Mouse (Mus musculus) mouse embryonic stem cell (cell line): ENCODE data around the gene Adamts16.

ENCODE experiments used
- in situ Hi-C, 2 experiments: fragments of 300-500 bp; cut with MboI; formaldehyde crosslinking; loops; 1 replicate in 1 of 2; 3 replicates in 1 of 2; pipeline ENCODE4 v1.14.3; 2019 to 2020; ENCODE audit warnings: low sequenced_read_pairs in 2 of 2, low pct_unique_long_range_greater_than_20kb in 1 of 2, mixed read lengths in 1 of 2; ENCODE audit not compliant: unreplicated experiment in 1 of 2

The Adamts16 gene

GRCm38 (mm10) chr13:70732781-70733180 is 108.8 kb downstream of the Adamts16 start:
- in situ Hi-C loops = no loop called here

- in situ Hi-C loops = no loop called here
Measured at GRCm38 (mm10) chr13:70731349-70731748, 110.3 kb downstream of the Adamts16 start.

GRCm38 (mm10) chr13:70729996-70730395 is 111.6 kb downstream of the Adamts16 start:
- in situ Hi-C loops = no loop called here

GRCm38 (mm10) chr13:70726249-70726648 is 115.4 kb downstream of the Adamts16 start:
- in situ Hi-C loops = no loop called here

GRCm38 (mm10) chr13:70724635-70725034 is 117.0 kb downstream of the Adamts16 start:
- in situ Hi-C loops = no loop called here

DNA sequence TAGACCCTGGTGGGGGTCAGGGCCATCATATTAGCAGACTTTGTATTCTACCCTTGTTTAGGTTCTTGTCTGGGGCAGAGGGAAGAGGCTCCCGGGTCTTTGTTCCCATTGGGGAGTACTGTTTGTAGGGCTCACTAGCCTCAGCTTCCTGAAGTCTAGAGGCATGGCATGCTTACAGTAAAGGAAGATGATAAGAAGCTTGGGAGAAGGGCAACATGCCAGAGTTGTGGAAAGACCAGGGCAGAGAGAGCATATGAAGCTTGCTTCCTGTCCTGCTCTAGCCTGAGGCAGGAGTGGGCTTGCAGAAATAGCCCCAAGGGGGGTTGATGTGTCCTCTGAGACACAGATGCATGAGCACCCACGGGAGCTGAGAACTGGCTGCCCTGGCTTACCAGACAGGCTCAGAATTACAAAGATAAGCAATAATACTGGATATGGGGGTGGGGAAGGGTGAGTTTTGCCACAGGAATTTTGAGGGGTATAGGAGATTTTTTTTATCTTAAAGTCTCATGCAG is 117.4 kb downstream of the Adamts16 start:
- in situ Hi-C loops = no loop called here

DNA sequence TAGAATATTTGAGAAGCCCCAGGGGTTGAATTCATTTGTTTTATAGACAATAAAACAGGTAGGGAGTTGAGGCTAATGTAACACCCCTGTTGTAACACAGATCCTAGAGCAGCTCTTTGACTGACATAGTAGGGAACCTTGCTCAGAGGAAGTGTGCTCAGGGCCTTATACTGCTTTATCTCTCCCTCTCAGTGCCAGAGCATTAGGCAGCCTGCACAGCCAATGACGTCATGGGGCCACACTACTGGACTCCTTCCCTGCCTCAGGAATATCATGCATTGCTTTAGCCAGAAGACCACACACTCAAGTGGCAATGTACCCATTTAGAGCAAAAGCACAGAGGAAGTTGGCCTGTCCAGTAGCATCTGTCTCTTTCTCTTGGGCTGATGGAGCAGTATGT is 121.6 kb downstream of the Adamts16 start:
- in situ Hi-C loops = no loop called here

- in situ Hi-C loops = no loop called here
Measured at GRCm38 (mm10) chr13:70718814-70719213, 122.8 kb downstream of the Adamts16 start.

DNA sequence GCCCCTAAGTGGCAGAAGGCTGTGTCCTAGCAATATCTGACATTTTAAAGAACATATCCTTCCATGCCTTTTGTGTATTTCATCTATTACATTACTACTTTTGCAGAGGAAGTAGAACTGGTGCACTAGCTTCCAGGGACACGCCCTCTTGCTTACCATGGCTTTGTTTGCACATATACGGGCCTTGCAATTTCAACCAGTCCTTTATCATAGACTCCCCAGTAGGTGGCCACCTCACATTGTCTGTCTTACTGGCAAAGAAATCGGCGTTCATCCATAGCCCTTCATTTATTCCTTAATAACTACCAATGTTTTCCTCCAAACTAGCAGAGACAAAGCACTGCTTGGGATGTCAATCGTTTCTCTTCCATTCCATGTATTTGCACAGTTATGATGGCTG is 125.6 kb downstream of the Adamts16 start:
- in situ Hi-C loops = no loop called here

- in situ Hi-C loops = no loop called here
Measured at GRCm38 (mm10) chr13:70714081-70714775, 127.4 kb downstream of the Adamts16 start.

DNA sequence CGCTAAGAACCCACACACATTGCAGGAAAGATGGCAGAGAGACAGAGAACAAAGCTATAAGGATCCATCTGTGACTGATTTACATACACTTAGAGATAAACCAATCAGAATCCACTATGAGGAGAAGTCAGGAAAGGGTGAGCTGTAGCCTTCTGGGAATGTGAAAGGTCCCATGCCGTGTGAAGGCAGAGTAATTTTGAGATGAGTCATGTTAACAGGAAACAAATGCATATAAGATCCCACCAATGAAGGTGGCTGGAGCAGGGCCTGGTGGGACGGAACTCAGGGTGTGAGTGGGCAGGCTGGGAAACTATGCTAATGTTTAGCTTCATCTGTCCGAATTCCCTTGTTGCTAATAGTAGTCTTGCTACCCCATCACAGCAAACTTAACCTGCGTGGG is 128.3 kb downstream of the Adamts16 start:
- in situ Hi-C loops = no loop called here

DNA sequence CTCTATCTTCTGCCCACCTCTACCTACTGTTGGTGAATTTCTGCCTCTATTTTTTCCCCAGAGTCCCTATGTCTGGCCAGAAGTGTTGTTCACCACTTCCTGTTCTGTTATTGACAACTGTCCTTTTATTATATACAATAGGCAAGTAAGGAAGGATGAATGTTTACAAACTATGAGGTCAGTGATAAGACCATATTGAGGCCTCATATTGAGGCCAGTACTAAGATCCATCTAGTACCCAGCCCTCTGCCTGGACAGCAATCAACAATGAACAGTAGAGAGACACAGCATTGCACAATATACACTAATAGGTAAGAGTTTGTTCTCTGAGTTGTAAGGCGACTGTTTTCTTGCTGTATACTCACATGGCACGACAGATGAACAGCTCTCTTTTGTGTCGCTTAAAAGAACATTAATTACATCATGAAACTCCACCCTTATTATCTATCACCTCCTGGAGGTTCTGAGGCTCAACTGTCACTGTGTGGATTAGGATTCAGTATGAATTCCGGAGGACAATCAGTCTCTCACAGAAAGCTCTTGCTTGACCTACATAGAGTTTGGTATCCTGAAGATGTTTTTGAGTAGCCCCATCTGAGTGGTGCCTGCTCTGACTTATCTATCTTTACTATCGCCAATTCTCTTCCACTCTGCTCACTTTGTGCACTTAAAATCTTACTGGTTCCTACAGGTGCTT is 134.3 kb downstream of the Adamts16 start:
- in situ Hi-C loops = no loop called here

DNA sequence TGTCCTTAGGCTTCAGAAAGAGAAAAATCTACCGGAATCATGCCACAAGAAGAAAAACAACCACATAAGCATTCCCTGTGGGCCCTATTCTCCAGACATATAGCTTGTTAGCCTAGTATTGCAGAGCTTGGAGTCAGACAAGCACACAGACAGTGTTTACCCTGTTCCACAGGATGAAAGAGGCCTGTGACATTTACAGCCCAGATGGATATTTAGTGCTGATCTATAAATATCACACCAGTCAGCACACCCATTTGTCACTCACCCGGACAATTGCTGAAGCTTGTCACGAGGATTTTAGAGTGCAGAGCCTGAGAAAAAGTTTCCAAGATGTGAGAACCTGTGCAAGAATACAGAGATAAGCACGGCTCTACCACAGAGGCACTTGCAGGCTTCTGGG is 138.7 kb downstream of the Adamts16 start:
- in situ Hi-C loops = no loop called here

GRCm38 (mm10) chr13:70698812-70699387 is 142.7 kb downstream of the Adamts16 start:
- in situ Hi-C loops = no loop called here

DNA sequence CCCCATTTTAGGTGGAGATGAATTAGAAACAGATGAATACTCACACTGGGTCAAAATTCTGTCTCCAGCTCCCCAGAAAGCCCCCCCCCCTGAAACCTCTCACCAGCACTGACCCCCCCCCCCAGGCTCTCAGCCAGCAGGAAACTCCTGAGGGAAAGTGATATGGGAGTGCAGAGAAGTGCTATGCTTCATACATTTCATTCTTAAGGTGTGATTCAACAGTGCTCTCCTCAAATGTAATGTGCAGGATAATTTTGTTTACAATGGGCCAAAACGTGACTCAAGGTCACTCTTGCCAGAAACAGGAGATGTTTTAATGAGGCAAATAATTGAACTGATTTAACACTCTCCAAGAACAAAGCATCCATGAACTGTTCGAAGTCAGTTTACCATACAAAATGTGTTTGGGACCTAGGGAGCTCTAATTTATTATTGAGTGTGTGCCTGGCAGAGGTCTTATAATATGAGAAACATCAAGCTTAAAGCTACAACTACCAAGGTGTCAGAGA is 152.1 kb downstream of the Adamts16 start:
- in situ Hi-C loops = no loop called here

DNA sequence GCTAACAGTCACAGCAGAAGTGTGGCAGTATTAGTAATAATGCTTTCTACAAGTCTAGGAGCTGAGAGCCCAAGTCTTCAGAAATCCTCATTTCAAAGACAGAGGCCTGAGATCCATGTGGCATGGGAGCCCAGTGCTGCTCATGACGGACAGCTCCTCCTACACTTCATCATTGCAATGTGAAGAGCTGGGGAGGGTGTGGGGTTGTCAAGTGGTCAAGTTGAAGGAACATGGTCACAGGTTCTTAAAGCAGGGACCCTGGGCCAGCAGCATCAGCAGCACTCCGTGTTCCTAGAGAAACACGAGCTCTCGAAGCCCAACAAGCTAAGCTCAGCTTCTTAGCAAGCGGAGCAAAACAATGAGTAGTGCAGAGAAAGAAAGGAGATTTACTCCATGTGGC is 155.8 kb downstream of the Adamts16 start:
- in situ Hi-C loops = no loop called here

DNA sequence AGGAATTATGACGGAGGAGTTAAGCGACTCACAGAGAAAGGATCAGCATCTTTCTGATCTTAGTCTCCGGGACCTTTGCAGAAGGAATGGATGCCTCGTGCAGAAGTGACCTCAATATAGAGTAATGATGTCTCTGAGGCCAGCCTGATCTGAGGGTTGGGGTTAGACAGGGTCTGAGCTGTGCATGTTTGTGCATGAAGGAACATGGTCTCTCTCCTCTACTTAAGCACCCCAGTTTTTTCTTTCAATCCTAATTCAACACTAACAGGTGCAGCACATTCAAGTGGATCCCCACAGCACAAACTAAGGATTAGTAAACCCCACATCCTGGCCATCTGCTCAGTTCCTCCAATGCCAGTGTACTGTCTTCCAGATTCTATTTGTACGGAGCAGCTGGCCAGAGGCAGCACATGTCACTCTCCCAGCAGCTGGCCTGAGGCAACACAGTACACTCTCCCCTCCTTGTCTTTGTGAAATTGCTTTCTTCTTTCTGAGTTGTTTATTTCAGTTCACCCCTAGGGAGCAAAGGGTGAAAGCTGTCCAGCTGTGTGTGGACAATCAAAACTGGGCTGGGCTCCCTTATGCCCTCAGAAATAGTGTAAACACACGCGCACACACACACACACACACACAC is 156.5 kb downstream of the Adamts16 start:
- in situ Hi-C loops = no loop called here

DNA sequence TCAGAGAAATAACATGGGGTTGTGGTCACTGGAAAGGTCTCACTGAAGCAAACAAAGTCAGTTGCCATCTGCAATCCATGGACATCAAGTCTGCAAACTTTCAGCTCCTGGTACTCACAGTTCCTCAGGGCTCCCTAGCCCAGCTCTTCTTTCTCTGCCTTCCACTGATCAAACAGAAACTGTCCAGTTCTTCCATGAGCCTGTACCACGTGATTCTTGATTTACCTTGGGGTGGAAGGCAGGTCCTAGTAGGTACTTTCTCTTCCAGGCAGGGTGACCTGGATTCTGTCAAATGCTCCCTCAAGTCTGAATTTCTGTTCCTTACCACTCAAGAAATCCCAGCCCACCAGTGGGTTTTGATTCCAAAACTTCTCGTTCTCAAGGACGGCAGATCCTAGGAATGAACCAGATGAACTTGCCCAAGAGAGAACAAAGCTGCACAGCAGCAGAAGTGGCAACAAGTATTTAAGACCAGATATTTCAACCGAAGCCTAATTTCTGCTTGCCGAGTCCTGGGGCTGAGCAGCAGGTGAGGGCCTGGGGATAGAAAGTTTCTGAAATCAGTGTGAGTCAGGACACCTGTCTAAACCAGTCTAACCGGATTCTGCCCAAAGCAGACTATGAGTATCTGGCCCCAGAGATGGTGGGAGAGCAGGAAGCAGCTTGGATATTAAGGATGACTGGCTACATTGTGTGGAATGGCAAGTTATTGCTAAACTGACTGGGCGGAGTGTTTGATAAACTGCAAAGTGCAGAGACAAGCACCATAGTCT is 160.0 kb downstream of the Adamts16 start:
- in situ Hi-C loops = no loop called here
